Mouse (Mus musculus): ENCODE measurements around the gene Gpc2. TPM values are rescaled to one million over a fixed set of nuclear protein-coding genes. Genes with fewer than 3 reads are reported as not detected.
A peak's percentile ranks its signal among the peaks of the same experiment; 100 is the strongest.

The Gpc2 gene
- total RNA-seq (2021): 1 to 10 TPM; 6.7 to 8.2 TPM
- long read RNA-seq, experiment 1, partial matches to known transcripts: 1 of 3 reads
- long read RNA-seq, experiment 1, other reads (novel, unspliced or antisense): 1 of 3 reads
- long read RNA-seq, experiment 2, partial matches to known transcripts: 1 of 5 reads
- long read RNA-seq, experiment 2, other reads (novel, unspliced or antisense): 3 of 5 reads

DNA sequence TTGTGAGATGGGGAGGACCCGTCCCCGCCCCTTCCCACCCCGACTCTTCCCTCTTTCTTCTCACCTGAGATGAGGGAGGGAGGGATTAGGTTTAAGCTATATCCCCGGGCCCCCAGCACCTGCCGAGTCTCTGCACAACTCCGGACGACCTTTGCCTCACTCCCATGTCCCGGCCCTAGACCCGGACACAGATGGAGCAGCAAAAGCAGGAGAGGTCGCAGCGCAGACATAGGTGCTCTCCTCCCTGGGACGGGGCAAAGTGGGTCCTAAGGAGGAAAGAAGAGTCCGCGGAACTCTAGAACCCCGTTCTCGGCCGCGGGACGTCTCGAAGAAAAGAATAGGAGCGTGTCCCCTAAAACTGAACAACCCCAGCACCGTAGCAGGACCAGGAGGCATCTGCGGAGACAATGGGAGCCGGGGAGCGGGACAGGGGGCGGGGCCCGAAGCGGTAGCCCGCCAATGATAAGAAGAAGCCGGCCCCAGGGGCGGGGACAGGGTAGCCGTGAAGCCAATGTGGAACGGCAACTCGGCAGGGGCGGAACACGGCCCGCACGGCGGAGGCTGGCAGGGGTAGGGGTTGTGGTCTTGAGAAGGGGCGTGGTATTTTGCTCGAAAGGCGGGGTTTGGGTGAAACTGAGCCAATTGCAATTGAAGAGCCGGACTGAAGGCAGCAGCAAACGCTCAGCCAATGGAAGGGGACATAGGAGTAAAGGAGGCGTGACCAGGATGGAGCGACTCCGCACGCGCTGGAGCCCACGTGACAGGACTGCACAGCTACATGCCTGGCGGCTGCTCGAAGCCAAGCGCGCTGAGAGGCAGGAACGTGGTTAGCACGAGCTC is at the start of gene Gpc2, which contains the start of the genes Gm43720 and Stag3:
Gene Gpc2 (minus strand): TSS at position 421 of the 840 bp plus-strand sequence.
Gene Gm43720 (minus strand): TSS at position 374 of the 840 bp plus-strand sequence.
Gene Stag3 (plus strand): TSS at position 656 of the 840 bp plus-strand sequence.
- DNase-seq (ENCODE audit: low spot score in 2 of 2): peak; percentile 88 to 93

- DNase-seq (ENCODE audit: low spot score in 2 of 2): no peak
Observed at GRCm38 (mm10) chr5:138312795-138313194, 33.0 kb upstream of the Gpc2 start.

- no peak for DNase-seq (ENCODE audit: low spot score in 2 of 2)
Observed at GRCm38 (mm10) chr5:138299613-138300012, 19.8 kb upstream of the Gpc2 start.

DNA sequence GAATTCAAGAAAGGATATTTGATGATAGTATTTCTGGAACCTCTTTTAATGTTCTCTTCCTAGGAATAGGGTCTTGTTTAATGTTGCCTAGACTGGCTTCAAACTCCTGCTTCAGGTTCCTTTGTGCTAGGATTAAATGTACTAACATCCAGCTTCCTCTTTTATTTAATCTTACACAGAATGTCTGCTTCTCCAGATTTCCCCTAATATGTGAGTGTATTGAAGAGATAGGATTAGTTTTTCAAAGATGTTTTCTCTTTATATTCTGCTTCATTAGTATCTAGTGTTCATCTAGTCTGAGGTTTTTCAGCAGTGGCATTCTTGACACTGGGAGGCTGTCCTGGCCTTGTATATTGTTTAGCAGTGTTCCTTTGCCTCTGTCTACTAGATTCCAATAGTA is 14.4 kb upstream of the Gpc2 start:
- no peak for DNase-seq (ENCODE audit: low spot score in 2 of 2)

GRCm38 (mm10) chr5:138291638-138292037 is 11.8 kb upstream of the Gpc2 start:
- no peak for DNase-seq (ENCODE audit: low spot score in 2 of 2)

- no peak for DNase-seq (ENCODE audit: low spot score in 2 of 2)
Observed at GRCm38 (mm10) chr5:138287861-138288260, 8.1 kb upstream of the Gpc2 start.

GRCm38 (mm10) chr5:138283540-138283939 is 3.7 kb upstream of the Gpc2 start:
- DNase-seq (ENCODE audit: low spot score in 2 of 2): no peak

- no peak for DNase-seq (ENCODE audit: low spot score in 2 of 2)
Observed at GRCm38 (mm10) chr5:138281798-138282197, 2.0 kb upstream of the Gpc2 start.

DNA sequence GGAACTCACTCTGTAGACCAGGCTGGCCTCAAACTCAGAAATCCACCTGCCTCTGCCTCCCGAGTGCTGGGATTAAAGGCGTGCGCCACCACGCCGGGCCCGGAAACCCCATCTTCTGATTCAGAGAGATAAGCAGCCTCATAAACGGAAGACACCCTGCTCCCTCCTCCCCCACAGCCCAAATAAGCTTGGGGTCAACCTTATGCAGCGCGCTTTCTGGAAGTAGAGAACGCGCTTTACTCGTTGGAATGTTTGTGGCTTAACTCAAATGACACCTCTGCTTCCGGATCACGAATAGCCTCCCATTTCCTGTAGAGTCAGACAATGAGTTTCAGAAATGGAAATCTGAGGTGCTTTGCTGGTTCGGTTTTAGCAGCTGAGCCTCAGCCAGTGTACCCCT is 1.0 kb upstream of the Gpc2 start:
- DNase-seq (ENCODE audit: low spot score in 2 of 2): no peak

DNA sequence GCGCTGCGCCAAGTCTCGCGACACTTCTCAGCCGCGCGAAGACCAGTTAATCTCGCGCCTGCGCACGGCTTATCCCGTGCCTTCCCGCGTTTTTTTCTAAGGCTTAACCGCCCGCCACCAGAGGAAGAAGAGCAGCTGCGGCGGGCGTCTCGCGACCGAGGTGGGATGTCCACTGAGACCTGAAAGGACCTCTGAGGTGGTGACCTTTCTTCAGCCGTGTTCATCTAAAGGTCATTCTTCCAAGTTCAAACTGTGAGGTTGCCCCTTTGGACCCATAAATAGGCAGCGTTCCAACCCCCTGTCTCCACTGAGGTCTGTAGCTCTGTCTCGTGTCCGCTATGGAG is 592 bp upstream of the Gpc2 start:
- DNase-seq (ENCODE audit: low spot score in 2 of 2): no peak

DNA sequence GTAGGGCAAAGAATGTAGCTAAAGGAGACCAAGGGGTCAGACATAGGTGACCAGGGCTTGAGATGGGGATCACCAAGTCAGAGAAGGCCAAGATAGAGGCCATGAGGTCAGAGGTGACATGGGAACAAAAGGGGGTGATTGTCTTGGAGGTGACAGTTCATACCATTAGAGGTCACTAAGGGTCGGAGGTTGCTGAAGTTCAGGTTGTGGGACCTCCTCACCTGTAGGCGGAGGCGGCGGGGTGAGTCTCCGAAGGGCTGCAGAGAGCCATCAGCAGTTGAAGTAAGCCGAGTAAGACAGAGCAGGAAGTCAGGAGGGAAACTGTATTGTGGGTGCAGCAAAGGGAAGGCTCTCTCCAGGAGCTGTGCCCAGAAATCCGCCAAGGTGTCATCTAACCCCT is 1.8 kb downstream of the Gpc2 start:
- no peak for DNase-seq (ENCODE audit: low spot score in 2 of 2)

DNA sequence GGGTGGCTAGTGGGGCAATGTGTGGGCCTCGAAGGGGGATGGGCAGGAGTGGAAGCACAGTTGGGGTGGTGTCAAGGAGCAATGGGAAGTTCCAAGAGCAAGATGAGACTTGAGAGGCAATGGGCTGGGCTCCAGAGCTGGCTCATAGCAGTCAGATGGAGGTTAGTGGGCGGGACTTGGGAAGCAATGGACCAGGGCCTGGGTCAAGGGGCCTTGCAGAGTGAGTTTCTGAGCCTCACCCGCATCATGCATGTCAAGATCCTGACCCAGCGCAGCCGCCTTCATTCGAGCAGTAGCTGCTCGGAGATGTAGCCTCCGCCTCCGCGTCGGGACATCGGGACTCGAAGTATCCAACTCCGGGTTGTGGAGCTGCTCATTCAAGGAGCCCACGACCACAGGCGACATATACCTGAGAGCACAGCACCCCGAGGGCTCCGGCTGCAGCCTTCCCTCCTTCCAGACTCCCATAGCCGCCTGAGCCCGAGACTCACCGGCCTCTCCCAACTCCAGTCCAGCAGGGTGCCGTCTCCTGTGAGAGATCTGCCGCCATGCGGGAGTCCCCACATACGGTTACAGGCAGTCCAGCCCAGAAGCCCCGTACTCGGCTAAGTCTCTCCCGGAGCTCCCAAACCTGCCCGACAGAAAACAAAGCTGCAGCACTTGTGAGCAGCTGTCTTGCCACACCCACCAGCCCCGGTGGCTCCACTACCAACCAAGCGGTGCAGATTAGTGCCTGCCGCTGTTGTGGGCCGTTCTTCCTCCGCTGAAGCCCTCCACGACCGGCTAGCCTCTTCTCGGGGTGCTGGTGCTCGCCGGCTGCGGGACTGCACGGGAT is 4.4 kb downstream of the Gpc2 start:
- DNase-seq (ENCODE audit: low spot score in 2 of 2): no peak

- no peak for DNase-seq (ENCODE audit: low spot score in 2 of 2)
Observed at GRCm38 (mm10) chr5:138274186-138274585, 5.6 kb downstream of the Gpc2 start.

- no peak for DNase-seq (ENCODE audit: low spot score in 2 of 2)
Observed at GRCm38 (mm10) chr5:138272409-138272923, 7.3 kb downstream of the Gpc2 start, which contains the start of gene Gal3st4. Gal3st4 (minus strand) TSS chr5:138272840.

DNA sequence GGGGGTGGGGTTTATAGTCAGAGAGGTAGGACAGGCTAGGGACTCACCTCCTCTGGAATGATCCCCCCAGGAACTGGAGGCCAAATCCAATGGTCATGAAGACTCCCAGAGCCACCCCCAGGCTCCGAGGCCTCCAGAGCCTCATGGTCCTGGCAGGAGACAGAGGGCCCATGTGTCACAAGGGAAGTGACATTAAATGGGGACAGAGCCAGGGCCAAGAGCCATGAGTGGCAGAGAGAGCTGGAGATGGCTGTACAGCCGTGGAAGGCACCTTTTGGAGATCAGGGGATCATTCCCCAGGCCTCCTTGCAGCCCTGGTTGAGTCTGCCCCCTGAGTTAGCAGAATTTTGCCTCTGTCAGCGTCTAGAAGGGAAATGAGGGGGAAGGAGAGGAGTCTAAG is 8.6 kb downstream of the Gpc2 start:
- DNase-seq (ENCODE audit: low spot score in 2 of 2): no peak

GRCm38 (mm10) chr5:138268980-138269379 is 10.8 kb downstream of the Gpc2 start:
- DNase-seq (ENCODE audit: low spot score in 2 of 2): no peak

DNA sequence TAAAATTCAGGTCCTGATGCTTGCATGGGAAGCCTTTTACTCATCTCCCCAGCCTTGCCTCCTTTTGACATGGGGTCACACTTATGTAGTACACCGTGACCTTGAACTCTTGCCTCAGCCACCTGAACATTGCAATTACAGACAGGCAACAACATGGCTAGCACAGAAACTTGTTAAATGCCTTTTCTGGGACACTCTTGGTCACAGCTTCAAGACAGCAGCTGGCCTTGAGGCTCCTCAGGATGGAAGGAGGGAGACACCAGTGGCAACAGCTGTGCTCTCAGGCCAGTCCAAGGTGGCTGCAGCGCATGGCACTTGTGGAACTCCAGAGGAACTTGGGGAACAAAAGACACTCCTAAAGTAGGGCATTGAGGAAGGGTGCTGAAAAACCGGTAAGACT is 12.7 kb downstream of the Gpc2 start:
- no peak for DNase-seq (ENCODE audit: low spot score in 2 of 2)

DNA sequence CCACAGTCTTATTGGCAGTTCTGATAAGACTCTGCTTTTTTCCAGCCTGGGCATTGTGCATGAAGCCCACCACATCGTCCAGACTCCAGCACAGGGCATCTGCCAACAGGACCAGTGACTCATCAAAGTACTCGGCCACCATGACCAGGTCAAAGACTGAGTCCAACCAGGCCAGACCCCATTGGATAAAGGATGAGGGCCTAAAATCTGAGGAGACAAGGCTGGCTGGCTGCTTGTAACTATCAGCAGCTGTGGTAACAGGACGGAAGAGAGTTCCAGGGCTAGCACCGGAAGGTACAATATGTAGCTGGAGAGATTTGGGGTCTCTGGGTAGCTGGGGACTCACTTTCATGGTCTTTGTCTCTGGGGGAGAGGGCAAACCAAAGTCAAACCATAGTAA is 14.1 kb downstream of the Gpc2 start:
- DNase-seq (ENCODE audit: low spot score in 2 of 2): no peak

DNA sequence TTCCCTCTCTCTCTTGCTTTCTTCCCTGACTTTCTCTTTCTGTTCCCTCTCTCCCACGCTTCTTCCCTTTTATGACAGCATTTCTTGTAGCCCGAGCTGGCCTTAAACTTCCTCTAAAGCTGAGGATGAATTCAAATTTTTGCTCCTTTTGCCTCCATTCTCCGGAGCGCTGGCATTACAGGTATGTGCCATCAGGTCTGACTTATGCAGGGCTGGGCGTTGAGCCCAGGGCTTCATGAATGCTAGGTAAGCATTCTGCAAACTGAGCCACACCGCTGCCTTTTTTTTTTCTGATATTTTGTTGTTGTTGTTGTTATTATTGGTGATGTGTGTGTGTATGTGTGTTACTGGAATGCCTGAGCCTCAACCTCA is 15.6 kb downstream of the Gpc2 start:
- no peak for DNase-seq (ENCODE audit: low spot score in 2 of 2)

GRCm38 (mm10) chr5:138263260-138264206 is 16.3 kb downstream of the Gpc2 start, which contains the start of gene BC037034:
BC037034 (minus strand) TSS chr5:138264033.
- peak; percentile 88 to 91 for DNase-seq (ENCODE audit: low spot score in 2 of 2)
